Mouse (Mus musculus) T-cell, adult 2 months (primary cell): Measurements from ENCODE around the gene Casq2.

Source experiments
- DNase-seq: peaks from one replicate; pipeline ENCODE4 v3.0.0; 2022; ENCODE audit warnings: low spot score

The Casq2 gene

GRCm38 (mm10) chr3:102164911-102165310 lies 78.7 kb downstream of the Casq2 start:
- DNase-seq, result no peak

DNA sequence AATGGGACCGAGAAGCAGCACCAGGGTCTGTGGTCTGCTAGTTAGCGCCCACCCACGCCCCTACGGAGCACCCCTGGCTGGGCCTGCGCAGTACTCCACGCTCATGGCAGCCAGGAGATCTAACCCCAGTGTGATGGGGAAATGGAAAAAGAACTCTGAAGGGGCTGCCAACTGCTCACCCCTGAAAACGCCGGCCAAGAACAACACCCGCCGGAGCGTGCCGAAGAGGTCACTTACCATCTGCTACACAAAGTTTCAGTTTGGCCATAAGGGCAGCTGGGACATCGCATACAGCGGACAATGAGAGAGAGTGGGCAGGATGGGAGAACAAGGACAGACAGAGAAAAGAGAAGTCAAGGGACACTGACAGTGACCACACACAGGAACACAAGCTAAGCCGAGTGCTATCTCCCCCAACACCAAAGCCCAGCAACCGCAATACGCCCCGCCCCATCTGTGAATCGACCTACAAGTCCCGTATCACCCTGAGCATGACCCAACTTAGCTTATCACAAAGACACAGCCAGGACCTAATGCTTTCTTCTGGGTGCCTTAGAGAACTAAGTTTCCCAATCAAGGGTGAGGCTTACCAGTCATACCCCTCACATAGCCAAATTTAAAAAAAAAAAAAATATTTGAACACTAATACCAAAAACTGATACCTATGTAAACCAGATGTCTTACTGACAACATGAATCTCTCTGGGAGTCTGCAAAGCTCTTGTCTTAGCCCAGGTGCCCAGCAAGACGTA lies 79.5 kb downstream of the Casq2 start:
- DNase-seq, result no peak

- DNase-seq, result no peak
Observed at GRCm38 (mm10) chr3:102166287-102166620, 80.0 kb downstream of the Casq2 start.

- no peak for DNase-seq
Observed at GRCm38 (mm10) chr3:102166794-102167193, 80.6 kb downstream of the Casq2 start.

GRCm38 (mm10) chr3:102167555-102168210 lies 81.5 kb downstream of the Casq2 start:
- no peak for DNase-seq

GRCm38 (mm10) chr3:102169197-102169905 lies 83.1 kb downstream of the Casq2 start:
- DNase-seq, result no peak

- no peak for DNase-seq
Observed at GRCm38 (mm10) chr3:102174118-102174865, 88.1 kb downstream of the Casq2 start.

GRCm38 (mm10) chr3:102175701-102176100 lies 89.5 kb downstream of the Casq2 start:
- DNase-seq, result no peak

DNA sequence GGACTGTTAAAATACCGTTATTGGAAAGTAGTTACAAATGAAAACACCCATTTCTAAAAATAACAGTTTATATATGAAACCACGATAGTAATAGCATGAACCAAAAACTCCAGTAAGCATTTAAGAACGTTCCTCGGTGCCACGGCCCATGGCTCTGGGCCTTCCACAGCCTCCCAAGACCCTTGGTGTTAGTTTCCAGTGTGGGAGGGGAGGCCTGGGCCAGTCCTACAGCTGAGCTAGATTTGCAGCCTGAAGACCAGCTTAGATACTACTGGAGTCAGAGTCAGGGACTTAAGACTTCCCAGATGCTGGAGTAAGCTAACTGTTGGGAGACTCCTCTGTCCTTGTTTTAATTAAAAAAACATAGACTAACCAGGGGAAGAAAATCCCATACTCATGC lies 89.9 kb downstream of the Casq2 start:
- no peak for DNase-seq

DNA sequence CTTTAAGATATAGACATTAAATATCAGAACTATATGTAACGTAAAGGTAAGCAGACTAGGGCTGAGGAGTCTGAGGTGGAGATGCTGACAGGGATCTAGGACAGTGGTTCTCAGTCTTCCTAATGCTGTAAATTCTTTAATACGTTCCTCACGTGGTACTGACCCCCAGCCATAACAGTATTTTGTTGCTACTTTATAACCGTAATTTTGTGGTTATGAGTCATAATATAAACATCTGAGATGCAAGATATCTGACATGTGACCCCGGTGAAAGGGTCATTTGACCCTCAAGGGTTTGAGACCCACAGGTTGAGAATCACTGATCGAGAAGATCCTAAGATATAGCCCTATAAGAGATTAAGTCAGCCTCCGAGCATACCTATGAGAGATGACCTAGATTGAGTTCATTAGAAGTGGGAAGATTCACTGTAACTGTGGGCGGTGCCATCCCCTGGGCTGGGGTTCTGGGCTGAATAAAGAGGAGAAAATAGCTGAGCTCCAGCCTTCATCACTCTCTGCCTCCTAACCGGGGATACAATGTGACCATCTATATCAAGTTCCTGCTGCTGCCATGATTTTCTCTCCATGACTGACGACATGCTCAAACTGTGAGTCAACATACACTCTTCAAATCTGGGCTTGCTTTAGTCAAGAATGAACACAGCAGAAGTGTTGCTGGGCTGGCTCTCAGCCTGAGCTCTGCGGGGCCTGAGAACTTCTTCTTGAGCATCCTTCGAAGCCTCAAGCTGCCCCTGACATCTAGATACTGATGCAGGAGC lies 91.8 kb downstream of the Casq2 start:
- no peak for DNase-seq

DNA sequence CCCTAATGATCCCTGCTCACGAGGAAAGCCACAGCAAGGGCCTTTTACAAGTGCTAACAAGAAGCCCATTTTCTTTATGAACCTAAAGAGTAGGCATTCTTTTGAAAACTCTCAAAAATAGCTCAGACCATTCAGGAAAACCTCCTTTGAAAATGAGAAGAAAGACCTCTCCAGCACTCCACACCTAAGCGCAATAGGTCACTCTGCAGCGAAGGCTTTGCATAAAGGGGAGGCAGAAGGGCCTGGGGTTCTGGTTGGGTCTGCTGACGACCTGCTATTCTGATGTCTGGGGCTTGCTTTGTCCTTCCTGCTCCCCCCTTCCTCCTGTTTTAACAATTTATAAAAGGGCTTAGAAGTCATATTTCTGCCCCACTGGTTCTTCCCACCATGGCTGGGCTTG lies 93.7 kb downstream of the Casq2 start:
- DNase-seq, result no peak

GRCm38 (mm10) chr3:102180746-102181145 lies 94.5 kb downstream of the Casq2 start:
- no peak for DNase-seq

GRCm38 (mm10) chr3:102181191-102181590 lies 95.0 kb downstream of the Casq2 start:
- DNase-seq, result no peak

DNA sequence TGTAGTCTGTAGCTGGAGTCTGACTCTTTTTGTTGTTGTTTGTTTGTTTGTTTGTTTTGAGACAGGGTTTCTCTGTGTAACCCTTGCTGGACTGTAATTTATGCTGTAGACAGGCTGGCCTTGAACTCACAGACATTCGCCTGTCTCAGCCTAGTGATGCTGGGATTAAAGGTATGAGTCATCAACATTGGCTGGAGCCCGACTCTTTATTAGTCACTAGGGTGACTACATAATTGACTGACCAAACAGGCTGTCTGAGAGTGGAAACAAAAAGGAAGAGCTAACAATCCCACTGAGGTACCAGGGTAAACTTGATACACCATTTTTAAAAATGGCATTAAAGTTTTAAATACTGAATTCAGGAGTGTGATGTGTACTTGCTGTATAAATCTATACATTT lies 96.4 kb downstream of the Casq2 start:
- DNase-seq, result no peak

DNA sequence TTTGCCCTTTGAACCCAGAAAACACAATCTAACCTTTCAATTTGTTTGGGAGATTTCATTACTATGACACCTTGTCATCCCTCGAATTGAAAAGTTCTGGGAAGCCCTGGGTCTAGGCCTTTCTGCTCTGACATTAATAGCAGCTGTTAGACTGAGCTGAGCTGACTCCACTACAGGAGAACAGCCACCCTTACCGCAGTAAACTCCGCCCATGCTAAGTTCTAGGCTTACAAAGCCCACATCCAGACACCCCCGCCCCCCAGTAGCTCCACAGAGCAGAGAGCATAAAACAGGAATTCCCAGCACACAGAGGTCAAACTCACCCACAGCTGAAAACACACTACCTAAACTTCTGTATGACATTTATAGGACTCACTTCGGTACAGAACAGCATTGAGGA lies 98.5 kb downstream of the Casq2 start:
- no peak for DNase-seq

DNA sequence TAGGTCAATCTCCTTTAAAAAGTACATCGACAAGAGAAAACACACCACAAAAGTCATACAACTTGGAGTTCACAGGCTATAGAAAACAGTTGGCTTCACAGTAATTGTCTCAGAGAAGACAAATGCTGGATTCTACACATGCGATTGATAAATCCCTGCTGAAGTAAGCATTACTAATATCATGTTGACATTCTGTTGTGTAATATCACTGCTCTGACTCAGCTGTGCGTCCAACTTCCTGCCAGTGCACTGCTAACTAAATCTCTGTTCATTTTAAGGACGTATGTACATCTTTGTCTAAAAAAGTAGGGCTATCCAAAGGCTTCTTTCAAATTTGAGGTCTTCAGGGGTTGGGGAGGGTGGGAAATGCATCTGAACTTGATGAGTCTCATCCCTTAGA lies 101.2 kb downstream of the Casq2 start:
- DNase-seq, result no peak

DNA sequence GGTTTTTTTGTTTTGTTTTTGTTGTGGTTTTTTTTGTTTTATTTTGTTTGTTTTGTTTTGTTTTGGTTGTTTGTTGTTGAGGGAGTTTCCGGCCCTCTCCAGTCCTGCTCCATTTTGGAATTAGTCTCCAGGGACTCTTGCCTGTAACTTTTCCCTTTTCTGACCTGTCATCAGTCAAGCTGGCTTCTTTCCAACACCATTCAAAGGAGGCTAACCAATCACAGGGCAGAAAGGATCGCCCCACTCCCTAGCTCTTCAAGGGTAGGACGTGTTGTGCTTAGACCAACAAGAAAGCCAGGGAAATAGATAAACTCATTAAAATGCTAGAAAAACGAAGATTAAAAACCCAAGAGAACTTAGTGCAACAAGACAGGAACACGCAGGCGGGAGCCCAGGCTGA lies 102.8 kb downstream of the Casq2 start:
- no peak for DNase-seq

DNA sequence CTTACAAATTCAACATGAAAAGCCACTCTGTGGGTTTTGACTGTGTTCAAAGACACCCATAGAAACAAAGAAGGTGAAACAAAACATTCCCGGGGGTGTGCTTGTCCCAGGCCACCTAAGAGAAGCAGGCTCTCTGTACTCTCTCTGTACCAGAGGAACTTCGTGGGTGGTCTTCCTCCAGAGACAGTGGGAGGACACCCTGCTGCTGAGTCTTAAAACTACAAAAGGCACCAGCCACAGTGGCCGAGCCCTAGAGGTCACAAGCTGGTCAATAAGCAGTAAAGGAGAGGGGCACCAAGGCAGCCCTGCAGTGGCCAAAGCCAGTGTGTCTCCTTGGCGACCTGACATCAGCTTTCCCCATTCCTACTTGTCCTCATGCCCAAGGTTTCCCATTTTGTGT lies 103.8 kb downstream of the Casq2 start:
- DNase-seq, result no peak

DNA sequence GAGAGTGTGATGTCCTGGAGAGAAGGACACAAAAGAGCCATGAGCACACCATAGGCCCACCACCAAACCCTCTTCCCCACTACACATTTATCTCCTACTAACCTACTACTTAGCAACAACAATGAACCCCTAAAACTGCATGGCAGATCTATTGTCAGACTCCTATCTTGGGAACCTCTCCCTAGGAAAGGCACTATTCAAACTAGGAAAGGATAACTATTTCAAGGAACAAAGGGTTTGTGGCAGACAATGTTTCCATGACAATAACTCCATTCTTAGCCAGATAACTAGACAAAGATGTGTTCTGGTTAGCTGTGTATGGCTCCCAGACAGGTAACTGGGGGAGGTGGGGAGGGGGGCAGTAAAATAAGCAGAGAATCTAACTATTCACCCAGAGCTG lies 104.4 kb downstream of the Casq2 start:
- DNase-seq, result no peak

DNA sequence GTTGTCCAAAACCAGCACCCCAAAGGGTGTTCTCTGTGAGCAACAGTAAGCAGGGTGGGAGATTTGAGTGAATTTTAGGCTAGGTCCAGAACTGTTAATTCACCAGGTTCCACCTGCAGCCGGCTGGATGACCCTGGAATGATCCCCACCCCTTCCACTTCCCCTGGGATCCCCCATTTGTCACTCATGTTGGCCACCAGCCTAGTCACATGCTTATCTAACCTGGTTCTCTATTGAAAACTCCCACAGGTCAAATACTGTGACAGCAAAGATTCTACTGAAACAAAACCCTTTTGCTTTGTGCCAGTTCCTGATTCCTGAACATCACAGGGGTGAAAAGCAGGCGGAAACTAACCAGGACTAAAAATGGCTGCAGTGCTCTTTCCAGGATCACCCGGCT lies 105.4 kb downstream of the Casq2 start:
- no peak for DNase-seq

DNA sequence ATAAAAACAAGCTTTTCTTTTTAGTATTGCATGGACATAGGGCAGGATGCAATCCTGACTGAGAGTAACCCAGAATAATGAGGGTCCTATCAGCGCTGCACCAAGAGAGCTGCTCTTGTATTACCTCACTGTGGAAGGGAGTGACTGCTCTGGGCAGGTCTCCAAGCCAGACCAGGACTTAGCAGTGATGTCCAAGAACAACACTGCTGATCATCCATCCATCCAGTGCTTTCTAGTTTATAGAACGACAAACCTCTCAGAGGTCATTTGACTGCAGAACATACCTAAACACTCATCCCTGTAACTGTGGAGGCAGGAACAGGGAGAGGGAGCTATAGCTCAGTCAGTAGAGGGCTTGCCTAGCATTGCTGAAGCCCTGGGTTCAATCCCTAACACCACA lies 106.4 kb downstream of the Casq2 start:
- DNase-seq, result no peak
